Mouse (Mus musculus) forebrain, embryonic 15.5 days (tissue): ENCODE measurements around the gene Tor1a. TPM values are rescaled to one million over a fixed set of nuclear protein-coding genes. Genes with fewer than 3 reads are reported as not detected.
A peak's percentile ranks its signal among the peaks of the same experiment; 100 is the strongest.
"Not testable (repeated sequence)": the region's sequence is repeated elsewhere in the genome, so short reads cannot be mapped to it uniquely, and the experiment has no call there.

Experiments
- ATAC-seq: fragments of 200-750 bp; cut with Nextera tagmentation; replicated peaks from 2 replicates; pipeline ENCODE4 v1.8.0; 2017; ENCODE audit warnings: mild to moderate bottlenecking, moderate TSS enrichment, moderate library complexity
- H3K27ac ChIP-seq: fragments of 300-500 bp; sonication (generic); replicated peaks from 2 replicates; pipeline ENCODE4 v1.5.1; 2015; ENCODE audit warnings: mild to moderate bottlenecking, inconsistent platforms
- H3K27me3 ChIP-seq: fragments of 300-500 bp; sonication (generic); 2 replicates; pipeline ENCODE4 v1.6.1; 2015; ENCODE audit warnings: inconsistent platforms
- H3K36me3 ChIP-seq: fragments of 300-500 bp; sonication (generic); 2 replicates; pipeline ENCODE4 v1.6.1; 2015; ENCODE audit warnings: mild to moderate bottlenecking, inconsistent platforms
- H3K4me1 ChIP-seq: fragments of 300-500 bp; sonication (generic); 2 replicates; pipeline ENCODE4 v1.6.1; 2015; ENCODE audit warnings: inconsistent platforms
- H3K4me2 ChIP-seq: fragments of 300-500 bp; sonication (generic); replicated peaks from 2 replicates; pipeline ENCODE4 v1.6.1; 2015; ENCODE audit warnings: mild to moderate bottlenecking, inconsistent platforms
- H3K4me3 ChIP-seq: fragments of 300-500 bp; sonication (generic); 2 replicates; pipeline ENCODE4 v1.5.1; 2015; ENCODE audit warnings: mild to moderate bottlenecking, inconsistent platforms
- H3K9ac ChIP-seq: fragments of 300-500 bp; sonication (generic); replicated peaks from 2 replicates; pipeline ENCODE4 v1.6.1; 2015; ENCODE audit warnings: mild to moderate bottlenecking, inconsistent platforms
- H3K9me3 ChIP-seq: fragments of 300-500 bp; sonication (generic); 2 replicates; pipeline ENCODE4 v1.6.1; 2016; ENCODE audit warnings: inconsistent platforms
- WGBS: fragments of 180-500 bp; shearing (Covaris S2); methylation state at CpG from one replicate; pipeline ENCODE4 v1.1.7; 2015; ENCODE audit warnings: mixed read lengths; 5-methylcytosine and 5-hydroxymethylcytosine counted together
- polyA plus RNA-seq: library from polyadenylated mRNA; unstranded; fragments of >200 nt; fragmentation: Nextera tagmentation; extraction: Ambion mirVana; gene quantifications from 2 replicates; pipeline ENCODE4 v1.2.1, GENCODE M21; 2015

The Tor1a gene
- polyA plus RNA-seq, 1 experiment from 2014 or later = 102 TPM

- not testable (repeated sequence) for H3K27ac ChIP-seq, H3K4me2 ChIP-seq, H3K4me1 ChIP-seq, ATAC-seq, H3K27me3 ChIP-seq, H3K36me3 ChIP-seq, H3K9ac ChIP-seq, H3K4me3 ChIP-seq, H3K9me3 ChIP-seq
- 52% methylated on average over 7 of the region's 7 CpGs for WGBS
Measured at GRCm38 (mm10) chr2:30942116-30942515, 25.6 kb downstream of the Tor1a start.

DNA sequence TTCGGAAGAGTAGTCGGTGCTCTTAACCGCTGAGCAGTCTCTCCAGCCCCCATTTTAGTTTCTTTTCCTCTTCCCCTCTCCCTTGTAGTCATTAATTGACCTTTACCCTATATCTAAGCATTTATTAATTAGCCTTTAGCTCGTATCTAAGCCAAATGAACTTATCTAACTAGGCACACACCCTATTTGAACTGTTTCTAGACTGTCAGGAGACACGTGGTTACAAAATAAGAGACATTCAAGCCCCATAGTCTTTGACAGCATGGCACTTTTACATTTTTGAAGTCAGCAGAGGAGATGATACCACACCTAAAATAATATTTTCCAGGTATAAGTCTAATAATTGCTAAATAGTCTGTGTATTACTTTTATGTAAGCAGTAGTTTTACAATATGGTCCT is 26.1 kb downstream of the Tor1a start:
- Histone ChIP-seq H3K27ac (no peak overlapping the region), H3K4me2 (no peak overlapping the region), H3K36me3 (no peaks in the 10 kb centered on the region), H3K9me3 (no peaks in the 10 kb centered on the region), H3K4me1 (peaks cover 6% of the 10 kb centered on the region; the same call in 1 of the 2 replicates), H3K4me3 (no peak overlapping the region), H3K27me3 (no peaks in the 10 kb centered on the region), H3K9ac (no peak overlapping the region)
- 90% methylated on average over 5 of the region's 5 CpGs for WGBS
- no peak for ATAC-seq

DNA sequence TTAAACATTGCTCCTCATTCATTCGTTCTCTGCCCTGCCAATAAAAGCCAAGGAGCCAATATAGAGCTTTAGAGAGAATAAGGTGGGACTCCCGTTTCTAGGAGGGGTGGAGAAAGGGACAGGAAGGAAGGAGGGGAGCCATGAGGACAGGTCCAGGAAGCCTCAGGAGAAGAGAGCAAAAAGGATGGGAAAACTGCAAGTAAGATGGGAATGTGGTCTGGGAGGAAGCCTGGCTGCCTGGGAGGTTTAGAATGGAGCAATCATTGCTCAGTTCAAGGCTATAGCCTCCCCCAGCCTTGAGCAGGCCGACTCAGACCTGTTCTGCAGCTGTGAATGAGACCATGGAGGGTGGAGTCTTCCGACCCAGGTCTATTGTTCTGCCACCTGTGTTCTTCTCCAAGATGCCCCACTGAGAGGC is 29.1 kb downstream of the Tor1a start:
- no peak for ATAC-seq
- Histone ChIP-seq H3K9me3 (no peaks in the 10 kb centered on the region), H3K27me3 (no peaks in the 10 kb centered on the region), H3K4me1 (peaks cover 6% of the 10 kb centered on the region; the same call in 1 of the 2 replicates), H3K4me3 (no peak overlapping the region), H3K9ac (no peak overlapping the region), H3K4me2 (no peak overlapping the region), H3K27ac (no peak overlapping the region), H3K36me3 (no peaks in the 10 kb centered on the region)
- WGBS = 50% methylated on average over 4 of the region's 4 CpGs

GRCm38 (mm10) chr2:30937731-30938130 is 30.0 kb downstream of the Tor1a start:
- peaks cover 3% of the 10 kb centered on the region; the same call in 1 of the 2 replicates for H3K4me1 ChIP-seq
- no peaks in the 10 kb centered on the region for H3K36me3 ChIP-seq
- 83% methylated on average over 8 of the region's 8 CpGs for WGBS
- no peak overlapping the region for H3K4me3 ChIP-seq
- no peak overlapping the region for H3K4me2 ChIP-seq
- no peaks in the 10 kb centered on the region for H3K9me3 ChIP-seq
- H3K27ac ChIP-seq = no peak overlapping the region
- no peaks in the 10 kb centered on the region for H3K27me3 ChIP-seq
- no peak overlapping the region for H3K9ac ChIP-seq
- no peak for ATAC-seq

DNA sequence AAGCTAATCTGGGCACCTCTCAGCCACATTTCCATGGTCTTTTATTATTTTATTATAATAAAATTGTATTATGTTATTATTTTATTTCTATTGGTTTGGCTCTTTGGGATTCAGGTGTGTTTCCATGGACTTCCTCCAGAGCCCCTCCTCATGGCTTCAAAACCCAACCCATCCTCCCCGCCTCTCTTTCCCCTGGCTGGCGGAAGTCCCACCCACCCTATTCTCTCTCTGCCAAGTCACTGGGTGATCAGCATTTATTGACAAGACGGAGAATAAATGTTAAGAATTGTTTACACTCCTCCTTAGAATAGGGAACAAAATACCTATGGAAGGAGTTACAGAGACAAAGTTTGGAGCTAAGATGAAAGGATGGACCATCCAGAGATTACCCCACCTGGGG is 30.9 kb downstream of the Tor1a start:
- H3K4me1 ChIP-seq = no peaks in the 10 kb centered on the region
- no peak overlapping the region for H3K4me3 ChIP-seq
- ATAC-seq = no peak
- no peak overlapping the region for H3K27ac ChIP-seq
- H3K9ac ChIP-seq = no peak overlapping the region
- H3K4me2 ChIP-seq = no peak overlapping the region
- 67% methylated on average over 3 of the region's 3 CpGs for WGBS
- no peaks in the 10 kb centered on the region for H3K9me3 ChIP-seq
- no peaks in the 10 kb centered on the region for H3K27me3 ChIP-seq
- no peaks in the 10 kb centered on the region for H3K36me3 ChIP-seq

- WGBS = 27% methylated on average over 7 of the region's 7 CpGs
- no peak overlapping the region for H3K4me2 ChIP-seq
- no peaks in the 10 kb centered on the region for H3K36me3 ChIP-seq
- no peak overlapping the region for H3K4me3 ChIP-seq
- H3K4me1 ChIP-seq = peaks cover 9% of the 10 kb centered on the region
- H3K9me3 ChIP-seq = no peaks in the 10 kb centered on the region
- no peak overlapping the region for H3K27ac ChIP-seq
- no peaks in the 10 kb centered on the region for H3K27me3 ChIP-seq
- ATAC-seq = 0 out of 2 replicates have a peak, but pooled peaks have one; percentile 32
- no peak overlapping the region for H3K9ac ChIP-seq
Measured at GRCm38 (mm10) chr2:30933917-30934450, 33.7 kb downstream of the Tor1a start.

- ATAC-seq = no peak
- H3K4me1 ChIP-seq = peaks cover 13% of the 10 kb centered on the region
Measured at GRCm38 (mm10) chr2:30933032-30933431, 34.7 kb downstream of the Tor1a start.

GRCm38 (mm10) chr2:30931922-30932321 is 35.8 kb downstream of the Tor1a start:
- no peak for ATAC-seq
- Histone ChIP-seq H3K27me3 (no peaks in the 10 kb centered on the region), H3K4me2 (no peak overlapping the region), H3K4me3 (no peak overlapping the region), H3K9ac (no peak overlapping the region), H3K9me3 (no peaks in the 10 kb centered on the region), H3K4me1 (peaks cover 13% of the 10 kb centered on the region), H3K36me3 (no peaks in the 10 kb centered on the region), H3K27ac (no peak overlapping the region)
- WGBS = 77% methylated on average over 3 of the region's 3 CpGs

More at GRCm38 (mm10) chr2:30933032-30933431, 34.7 kb downstream of the Tor1a start:
- 62% methylated on average over 6 of the region's 6 CpGs for WGBS
- H3K27ac ChIP-seq = no peak overlapping the region
- no peak overlapping the region for H3K9ac ChIP-seq
- H3K27me3 ChIP-seq = no peaks in the 10 kb centered on the region
- no peaks in the 10 kb centered on the region for H3K9me3 ChIP-seq
- no peak overlapping the region for H3K4me3 ChIP-seq
- H3K36me3 ChIP-seq = no peaks in the 10 kb centered on the region
- no peak overlapping the region for H3K4me2 ChIP-seq

- H3K27ac ChIP-seq, H3K9me3 ChIP-seq, H3K36me3 ChIP-seq, H3K27me3 ChIP-seq, H3K4me2 ChIP-seq, H3K4me3 ChIP-seq, ATAC-seq, H3K9ac ChIP-seq: not testable (repeated sequence)
- H3K4me1 ChIP-seq = peaks cover 13% of the 10 kb centered on the region
- WGBS = 89% methylated on average over 2 of the region's 2 CpGs
Measured at GRCm38 (mm10) chr2:30930846-30931245, 36.9 kb downstream of the Tor1a start.

DNA sequence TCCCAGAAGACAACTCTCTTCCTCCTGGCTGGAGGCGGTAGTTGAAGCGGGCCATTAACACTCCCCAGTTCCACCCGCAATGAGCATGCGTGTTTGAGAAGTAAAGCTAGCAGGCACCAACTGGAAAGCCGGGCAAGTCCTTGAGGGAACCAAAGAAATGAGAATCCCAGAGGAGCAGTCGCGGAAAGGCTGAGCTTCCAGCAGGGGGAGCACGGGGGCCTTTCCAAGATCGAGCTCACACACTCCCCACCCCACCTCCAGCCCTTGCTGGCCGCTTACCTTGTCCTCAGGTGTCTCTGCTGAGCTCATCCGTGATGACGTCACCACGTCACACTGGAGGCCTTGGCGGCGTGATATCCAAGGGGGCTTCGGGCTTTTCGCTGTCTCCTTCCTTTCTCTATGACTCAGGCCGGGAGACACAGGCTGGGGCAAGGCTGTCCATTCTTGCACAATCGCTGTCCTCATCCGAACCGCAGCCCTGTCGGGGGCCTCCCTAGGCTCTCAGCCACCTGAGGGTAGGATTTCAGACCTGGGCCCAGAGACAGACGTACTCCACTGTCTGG is 38.2 kb downstream of the Tor1a start, which contains the start of gene Ptges:
Gene Ptges (minus strand): TSS at position 381 of the 563 bp plus-strand sequence.
- Histone ChIP-seq H3K9ac (peak within 1 kb of the TSS; percentile 46), H3K4me2 (peak within 1 kb of the TSS; percentile 79), H3K36me3 (no peaks in the 10 kb centered on the region), H3K9me3 (no peaks in the 10 kb centered on the region), H3K4me3 (peak within 1 kb of the TSS; percentile 40), H3K27me3 (no peaks in the 10 kb centered on the region), H3K4me1 (peaks cover 13% of the 10 kb centered on the region), H3K27ac (0 out of 2 replicates have a peak within 1 kb of the TSS, but pooled peaks have one; percentile 4)
- WGBS = 1% methylated on average over 23 of the region's 23 CpGs
- ATAC-seq = 0 out of 2 replicates have a peak, but pooled peaks have one; percentile 13

DNA sequence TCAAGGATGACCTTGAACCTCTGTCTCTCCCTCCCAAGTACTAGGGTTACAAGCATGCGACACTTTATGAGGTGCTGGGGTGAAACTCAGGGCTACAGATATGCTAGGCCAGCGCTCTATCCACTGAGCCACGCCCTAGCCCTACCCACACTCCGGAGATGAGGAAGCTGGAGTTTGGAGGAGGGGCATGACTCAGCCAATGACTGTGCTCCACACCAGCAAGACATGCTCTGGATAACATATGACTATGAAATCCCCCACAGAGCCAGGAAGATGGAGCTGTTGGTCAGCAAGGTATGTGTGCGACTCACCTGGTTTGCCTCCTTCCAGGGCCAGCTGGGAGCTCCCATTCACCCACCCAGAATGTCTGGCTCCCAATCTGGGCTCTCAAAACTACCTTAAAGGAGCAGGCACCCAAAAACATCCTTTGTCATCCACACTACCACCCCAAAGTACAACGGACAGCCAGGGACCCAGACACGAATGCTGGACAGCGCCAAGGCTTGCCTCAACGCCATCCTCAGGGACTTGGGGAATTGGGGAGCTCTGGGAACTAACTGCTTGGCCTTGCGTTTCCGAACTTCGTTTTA is 38.7 kb downstream of the Tor1a start:
- Histone ChIP-seq H3K36me3 (no peaks in the 10 kb centered on the region), H3K9me3 (no peaks in the 10 kb centered on the region), H3K27ac (no peak overlapping the region), H3K4me2 (peak overlapping the region; percentile 79), H3K4me1 (peaks cover 13% of the 10 kb centered on the region), H3K4me3 (peak overlapping the region; percentile 40), H3K9ac (0 out of 2 replicates have a peak overlapping the region, but pooled peaks have one; percentile 46), H3K27me3 (no peaks in the 10 kb centered on the region)
- WGBS = 29% methylated on average over 12 of the region's 12 CpGs
- ATAC-seq = peak; percentile 38; the same call in 1 of the 2 replicates

GRCm38 (mm10) chr2:30927844-30928628 is 39.7 kb downstream of the Tor1a start:
- H3K4me3 ChIP-seq = no peak overlapping the region
- H3K9ac ChIP-seq = no peak overlapping the region
- peak; percentile 79; the same call in 1 of the 2 replicates for ATAC-seq
- H3K4me2 ChIP-seq = no peak overlapping the region
- H3K27me3 ChIP-seq = no peaks in the 10 kb centered on the region
- WGBS = 22% methylated on average over 14 of the region's 14 CpGs
- H3K27ac ChIP-seq = no peak overlapping the region
- H3K9me3 ChIP-seq = no peaks in the 10 kb centered on the region
- peaks cover 13% of the 10 kb centered on the region for H3K4me1 ChIP-seq
- no peaks in the 10 kb centered on the region for H3K36me3 ChIP-seq
